Mouse (Mus musculus) neural tube, embryonic 15.5 days (tissue): ENCODE results near the gene Tfdp2. TPM values are rescaled to one million over a fixed set of nuclear protein-coding genes. Genes with fewer than 3 reads are reported as not detected.

Experiments
- ATAC-seq: fragments of 200-750 bp; cut with Nextera tagmentation; 2 replicates; pipeline ENCODE4 v1.8.0; 2017; ENCODE audit warnings: mild to moderate bottlenecking, moderate TSS enrichment, moderate library complexity; ENCODE audit not compliant: low FRiP score
- H3K27ac ChIP-seq: fragments of 300-500 bp; sonication (generic); replicated peaks from 2 replicates; pipeline ENCODE4 v1.5.1; 2015; ENCODE audit warnings: mild to moderate bottlenecking, inconsistent platforms
- H3K27me3 ChIP-seq: fragments of 300-500 bp; sonication (generic); replicated peaks from 2 replicates; pipeline ENCODE4 v1.6.1; 2015; ENCODE audit warnings: inconsistent platforms
- H3K36me3 ChIP-seq: fragments of 300-500 bp; sonication (generic); 2 replicates; pipeline ENCODE4 v1.6.1; 2015; ENCODE audit warnings: inconsistent platforms
- H3K4me1 ChIP-seq: fragments of 300-500 bp; sonication (generic); 2 replicates; pipeline ENCODE4 v1.6.1; 2015; ENCODE audit warnings: inconsistent platforms
- H3K4me2 ChIP-seq: fragments of 300-500 bp; sonication (generic); 2 replicates; pipeline ENCODE4 v1.6.1; 2015; ENCODE audit warnings: inconsistent platforms, mild to moderate bottlenecking, moderate library complexity
- H3K4me3 ChIP-seq: fragments of 300-500 bp; sonication (generic); replicated peaks from 2 replicates; pipeline ENCODE4 v1.5.1; 2015; ENCODE audit warnings: mild to moderate bottlenecking, inconsistent platforms
- H3K9ac ChIP-seq: fragments of 300-500 bp; sonication (generic); replicated peaks from 2 replicates; pipeline ENCODE4 v1.6.1; 2015; ENCODE audit warnings: mild to moderate bottlenecking, inconsistent platforms
- H3K9me3 ChIP-seq: fragments of 300-500 bp; sonication (generic); replicated peaks from 2 replicates; pipeline ENCODE4 v1.6.1; 2016; ENCODE audit warnings: inconsistent platforms
- WGBS: fragments of 180-500 bp; shearing (Covaris S2); methylation state at CpG from one replicate; pipeline ENCODE4 v1.1.7; 2015; ENCODE audit warnings: mixed read lengths; 5-methylcytosine and 5-hydroxymethylcytosine counted together
- polyA plus RNA-seq: library from polyadenylated mRNA; unstranded; fragments of >200 nt; fragmentation: Nextera tagmentation; extraction: Ambion mirVana; gene quantifications from 2 replicates; pipeline ENCODE4 v1.2.1, GENCODE M21; 2015

The Tfdp2 gene
- polyA plus RNA-seq, 1 experiment from 2014 or later = 16.2 TPM

DNA sequence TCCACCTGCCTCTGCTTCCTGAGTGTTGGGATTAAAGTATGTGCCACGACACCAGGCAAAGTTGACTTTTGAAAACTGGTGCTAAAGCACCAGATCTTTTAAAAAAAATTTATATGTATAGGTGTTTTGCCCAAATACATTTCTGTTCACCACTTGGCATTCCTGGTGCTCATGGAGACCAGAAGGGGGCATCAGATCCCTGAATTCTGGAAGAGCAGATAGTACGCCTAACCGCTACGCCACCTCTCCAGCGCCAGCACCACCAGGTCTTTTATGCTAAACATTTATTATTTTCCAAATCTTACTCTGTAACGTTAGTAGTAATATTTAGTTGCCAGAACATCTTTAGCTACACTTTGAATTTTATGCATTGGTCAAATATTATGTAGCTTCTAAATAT is 65.9 kb downstream of the Tfdp2 start:
- Histone ChIP-seq H3K9ac (no peak overlapping the region), H3K9me3 (no peaks in the 10 kb centered on the region), H3K36me3 (no peaks in the 10 kb centered on the region), H3K4me2 (no peak overlapping the region), H3K27me3 (no peaks in the 10 kb centered on the region), H3K4me1 (peaks cover 3% of the 10 kb centered on the region; the same call in 1 of the 2 replicates), H3K4me3 (no peak overlapping the region), H3K27ac (no peak overlapping the region)
- no peak for ATAC-seq
- 96% methylated on average over 6 of the region's 6 CpGs for WGBS

- H3K9ac ChIP-seq = no peak overlapping the region
- WGBS = 93% methylated on average over 6 of the region's 6 CpGs
- ATAC-seq = no peak
- H3K36me3 ChIP-seq = no peaks in the 10 kb centered on the region
- H3K4me1 ChIP-seq = no peaks in the 10 kb centered on the region
- H3K9me3 ChIP-seq = no peaks in the 10 kb centered on the region
- H3K4me3 ChIP-seq = no peak overlapping the region
- no peak overlapping the region for H3K4me2 ChIP-seq
- H3K27ac ChIP-seq = no peak overlapping the region
- H3K27me3 ChIP-seq = no peaks in the 10 kb centered on the region
Observed at GRCm38 (mm10) chr9:96266793-96267558, 70.9 kb downstream of the Tfdp2 start.

DNA sequence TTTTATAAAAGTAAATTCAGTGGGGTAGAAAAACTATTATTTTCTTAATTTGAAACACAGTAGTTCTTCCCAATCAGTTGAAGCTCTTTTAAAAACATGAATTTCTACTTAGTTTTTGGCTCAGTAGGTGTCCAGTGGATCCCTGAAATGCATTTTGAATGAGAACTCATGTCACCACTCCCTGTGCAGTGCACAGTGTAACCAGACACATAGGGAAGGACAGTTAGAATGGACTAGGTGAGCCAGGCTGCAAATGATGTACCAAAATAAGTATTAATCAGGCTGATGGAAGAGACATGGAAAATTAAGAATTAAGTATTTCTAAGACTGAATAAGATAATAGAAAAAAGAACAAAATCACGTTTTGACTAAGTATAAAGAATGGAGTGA is 71.5 kb downstream of the Tfdp2 start:
- no peak overlapping the region for H3K4me2 ChIP-seq
- no peak overlapping the region for H3K27ac ChIP-seq
- no peaks in the 10 kb centered on the region for H3K9me3 ChIP-seq
- no peaks in the 10 kb centered on the region for H3K27me3 ChIP-seq
- no peak for ATAC-seq
- H3K4me3 ChIP-seq = no peak overlapping the region
- H3K4me1 ChIP-seq = no peaks in the 10 kb centered on the region
- H3K36me3 ChIP-seq = no peaks in the 10 kb centered on the region
- no peak overlapping the region for H3K9ac ChIP-seq
- WGBS = 74% methylated on average over 1 of the region's 1 CpGs

DNA sequence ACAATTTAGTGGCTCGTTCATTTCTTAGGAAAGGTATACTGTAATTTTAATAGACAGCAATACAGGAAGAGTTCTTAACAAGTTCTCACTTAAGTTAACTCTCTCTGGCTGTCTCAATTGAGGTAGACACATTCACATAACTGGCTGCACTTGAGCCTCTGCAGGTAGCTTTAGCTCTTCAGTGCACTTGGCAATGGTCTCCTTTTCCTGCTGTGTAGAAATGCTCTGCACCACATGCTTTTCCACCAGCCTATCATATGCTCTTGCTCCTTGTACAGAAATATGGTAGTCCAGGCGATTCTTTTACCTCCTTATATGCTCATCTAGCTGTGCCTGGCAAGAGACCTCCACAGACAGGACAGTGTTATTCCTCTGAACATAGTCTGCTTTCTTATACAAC is 73.7 kb downstream of the Tfdp2 start:
- H3K9me3 ChIP-seq = no peaks in the 10 kb centered on the region
- no peak for ATAC-seq
- H3K4me3 ChIP-seq = no peak overlapping the region
- no peak overlapping the region for H3K27ac ChIP-seq
- no peaks in the 10 kb centered on the region for H3K4me1 ChIP-seq
- no peak overlapping the region for H3K4me2 ChIP-seq
- WGBS = 92% methylated on average over 2 of the region's 2 CpGs
- H3K9ac ChIP-seq = no peak overlapping the region
- H3K27me3 ChIP-seq = no peaks in the 10 kb centered on the region
- H3K36me3 ChIP-seq = no peaks in the 10 kb centered on the region

DNA sequence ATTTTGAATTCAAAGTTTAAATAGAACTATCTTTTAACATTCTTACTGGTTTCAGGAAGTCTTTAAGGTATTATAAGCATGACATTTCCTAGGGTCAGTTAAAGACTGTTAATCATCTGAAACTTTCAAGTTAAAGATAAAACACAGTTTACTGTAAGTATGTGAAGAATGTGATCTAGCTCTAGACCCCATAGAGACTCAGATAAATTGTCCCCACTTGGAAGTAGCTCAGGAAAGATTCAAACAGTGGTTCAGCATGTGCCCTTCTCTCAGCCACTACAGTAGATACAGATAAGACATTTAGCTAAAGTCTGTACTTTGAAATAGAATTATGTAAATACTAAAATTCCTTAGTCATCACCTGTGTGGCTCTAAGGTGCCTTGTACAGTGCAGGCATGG is 79.5 kb downstream of the Tfdp2 start:
- Histone ChIP-seq H3K4me2 (no peak overlapping the region), H3K27me3 (no peaks in the 10 kb centered on the region), H3K9me3 (no peaks in the 10 kb centered on the region), H3K4me1 (no peaks in the 10 kb centered on the region), H3K9ac (no peak overlapping the region), H3K36me3 (0 out of 2 replicates have a peak, but pooled peaks cover 3% of the 10 kb centered on the region), H3K27ac (no peak overlapping the region), H3K4me3 (no peak overlapping the region)
- ATAC-seq = no peak

- Histone ChIP-seq H3K9me3 (no peaks in the 10 kb centered on the region), H3K4me2 (no peak overlapping the region), H3K36me3 (no peaks in the 10 kb centered on the region), H3K27me3 (no peaks in the 10 kb centered on the region), H3K4me3 (no peak overlapping the region), H3K27ac (no peak overlapping the region), H3K4me1 (no peaks in the 10 kb centered on the region), H3K9ac (no peak overlapping the region)
- WGBS = 69% methylated on average over 3 of the region's 3 CpGs
- no peak for ATAC-seq
Observed at GRCm38 (mm10) chr9:96281497-96281896, 85.4 kb downstream of the Tfdp2 start.

- Histone ChIP-seq H3K4me1 (no peaks in the 10 kb centered on the region), H3K27me3 (no peaks in the 10 kb centered on the region), H3K9me3 (no peaks in the 10 kb centered on the region), H3K9ac (no peak overlapping the region), H3K4me3 (no peak overlapping the region), H3K36me3 (no peaks in the 10 kb centered on the region), H3K27ac (no peak overlapping the region), H3K4me2 (no peak overlapping the region)
- ATAC-seq = no peak
- whole genome bisulfite sequencing = 89% methylated on average over 3 of the region's 3 CpGs
Observed at GRCm38 (mm10) chr9:96282082-96282481, 86.0 kb downstream of the Tfdp2 start.

DNA sequence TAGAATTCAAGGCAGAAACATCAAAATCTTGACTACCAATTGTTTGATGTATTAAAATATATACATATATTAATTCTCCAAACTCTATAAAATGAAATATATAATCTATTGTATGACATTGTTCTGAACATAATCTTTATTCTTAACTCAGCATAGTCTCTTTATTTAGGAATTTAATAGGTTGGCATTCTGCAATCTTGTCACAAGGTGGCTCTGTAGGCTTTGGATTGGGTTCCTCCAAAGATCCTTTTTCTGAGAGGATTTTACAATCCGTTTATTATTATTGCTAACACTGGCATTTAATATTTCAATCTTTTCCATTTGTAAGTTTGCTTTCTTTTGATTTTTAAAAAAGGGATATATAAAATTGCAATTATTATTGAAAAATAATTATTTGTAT is 88.8 kb downstream of the Tfdp2 start:
- no peak for ATAC-seq
- no peaks in the 10 kb centered on the region for H3K4me1 ChIP-seq
- H3K4me2 ChIP-seq = no peak overlapping the region
- WGBS = 26% methylated on average over 1 of the region's 1 CpGs
- no peak overlapping the region for H3K9ac ChIP-seq
- no peaks in the 10 kb centered on the region for H3K36me3 ChIP-seq
- H3K27me3 ChIP-seq = no peaks in the 10 kb centered on the region
- no peak overlapping the region for H3K4me3 ChIP-seq
- no peaks in the 10 kb centered on the region for H3K9me3 ChIP-seq
- no peak overlapping the region for H3K27ac ChIP-seq

- H3K4me2 ChIP-seq = no peak overlapping the region
- H3K9me3 ChIP-seq = no peaks in the 10 kb centered on the region
- H3K27ac ChIP-seq = no peak overlapping the region
- no peak overlapping the region for H3K9ac ChIP-seq
- WGBS = 98% methylated on average over 7 of the region's 7 CpGs
- H3K27me3 ChIP-seq = no peaks in the 10 kb centered on the region
- H3K4me1 ChIP-seq = no peaks in the 10 kb centered on the region
- H3K4me3 ChIP-seq = no peak overlapping the region
- no peak for ATAC-seq
- peaks cover 15% of the 10 kb centered on the region for H3K36me3 ChIP-seq
Observed at GRCm38 (mm10) chr9:96292144-96292543, 96.1 kb downstream of the Tfdp2 start.

- no peaks in the 10 kb centered on the region for H3K9me3 ChIP-seq
- no peak overlapping the region for H3K27ac ChIP-seq
- peaks cover 28% of the 10 kb centered on the region for H3K36me3 ChIP-seq
- no peak for ATAC-seq
- H3K9ac ChIP-seq = no peak overlapping the region
- no peak overlapping the region for H3K4me3 ChIP-seq
- H3K27me3 ChIP-seq = no peaks in the 10 kb centered on the region
- 96% methylated on average over 3 of the region's 3 CpGs for WGBS
- no peaks in the 10 kb centered on the region for H3K4me1 ChIP-seq
- H3K4me2 ChIP-seq = no peak overlapping the region
Observed at GRCm38 (mm10) chr9:96299324-96300008, 103.4 kb downstream of the Tfdp2 start.

GRCm38 (mm10) chr9:96308816-96309215 is 112.7 kb downstream of the Tfdp2 start:
- H3K9me3 ChIP-seq = no peaks in the 10 kb centered on the region
- 43% methylated on average over 3 of the region's 3 CpGs for WGBS
- no peak overlapping the region for H3K4me3 ChIP-seq
- ATAC-seq = no peak
- no peak overlapping the region for H3K4me2 ChIP-seq
- H3K9ac ChIP-seq = no peak overlapping the region
- no peak overlapping the region for H3K27ac ChIP-seq
- peaks cover 29% of the 10 kb centered on the region for H3K36me3 ChIP-seq
- no peaks in the 10 kb centered on the region for H3K4me1 ChIP-seq
- H3K27me3 ChIP-seq = no peaks in the 10 kb centered on the region

GRCm38 (mm10) chr9:96312074-96312473 is 116.0 kb downstream of the Tfdp2 start:
- Histone ChIP-seq H3K9ac (no peak overlapping the region), H3K4me2 (no peak overlapping the region), H3K9me3 (no peaks in the 10 kb centered on the region), H3K27ac (no peak overlapping the region), H3K36me3 (peaks cover 20% of the 10 kb centered on the region; the same call in 1 of the 2 replicates), H3K27me3 (no peaks in the 10 kb centered on the region), H3K4me1 (no peaks in the 10 kb centered on the region), H3K4me3 (no peak overlapping the region)
- 99% methylated on average over 3 of the region's 3 CpGs for WGBS
- no peak for ATAC-seq
